Mouse (Mus musculus): ENCODE measurements around the gene Gm17728. TPM values are rescaled to one million over a fixed set of nuclear protein-coding genes. Genes with fewer than 3 reads are reported as not detected.
"Not testable (repeated sequence)": the region's sequence is repeated elsewhere in the genome, so short reads cannot be mapped to it uniquely, and the experiment has no call there.

Gm17728 gene
- total RNA-seq (2021) = not detected
- long read RNA-seq, experiment 1 = 0 reads
- long read RNA-seq, experiment 2 = 0 reads

GRCm38 (mm10) chr17:9421760-9422159, at the start of gene Gm17728:
Gene Gm17728 (plus strand): TSS chr17:9422060.
- not testable (repeated sequence) for H3K27ac ChIP-seq; H3K4me3 ChIP-seq; DNase-seq (ENCODE audit: low spot score in 2 of 2)

GRCm38 (mm10) chr17:9397493-9397892, 24.4 kb upstream of the Gm17728 start:
- H3K4me3 ChIP-seq = no peak overlapping the region
- no peak for TF ChIP-seq CTCF (conservative IDR thresholded peaks at IDR 0.05)
- no peak overlapping the region for H3K27ac ChIP-seq
- no peak for DNase-seq (ENCODE audit: low spot score in 2 of 2)

DNA sequence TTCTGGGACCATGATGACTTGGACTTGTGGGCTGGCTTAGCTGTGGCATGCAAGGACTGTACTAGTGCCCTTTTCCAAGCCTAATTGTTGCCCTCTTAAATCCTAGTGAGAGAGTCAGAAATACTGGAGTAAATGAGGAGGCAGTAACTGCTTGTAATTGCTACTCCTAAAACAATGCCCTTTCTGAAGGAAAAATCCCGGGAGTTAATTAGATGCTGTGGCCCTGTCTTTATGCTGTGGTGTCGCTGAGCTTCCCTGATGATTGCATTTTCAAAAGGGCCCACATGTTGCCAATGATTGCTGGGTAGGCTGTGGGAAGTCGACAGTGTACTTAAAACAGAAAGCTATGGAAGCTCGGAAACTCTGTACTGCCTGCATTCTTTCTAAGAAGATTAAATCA, 23.3 kb upstream of the Gm17728 start:
- no peak overlapping the region for H3K4me3 ChIP-seq
- H3K27ac ChIP-seq = no peak overlapping the region
- no peak for TF ChIP-seq CTCF (conservative IDR thresholded peaks at IDR 0.05)
- DNase-seq (ENCODE audit: low spot score in 2 of 2) = no peak

DNA sequence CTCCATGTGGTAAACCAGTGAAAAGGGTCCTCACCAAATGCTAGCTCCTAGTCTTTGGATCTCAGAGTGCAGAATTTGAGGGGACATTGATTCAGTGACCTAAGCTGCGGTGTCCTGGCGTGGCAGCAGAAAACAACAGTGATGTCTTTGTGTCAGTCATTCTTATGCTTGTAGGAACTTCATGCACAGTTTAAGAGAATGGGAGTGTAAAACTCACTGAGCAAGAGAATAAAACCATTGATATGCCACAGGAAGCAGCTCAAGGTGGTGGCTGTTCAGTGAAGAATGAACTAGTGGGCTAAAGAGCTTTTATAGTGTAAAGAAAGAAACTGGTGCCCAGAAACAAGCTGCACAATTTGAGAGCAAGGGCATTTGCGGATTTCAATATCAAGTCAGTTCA, 17.9 kb upstream of the Gm17728 start:
- Histone ChIP-seq H3K27ac (no peak overlapping the region), H3K4me3 (no peak overlapping the region)
- TF ChIP-seq CTCF (conservative IDR thresholded peaks at IDR 0.05) = no peak
- no peak for DNase-seq (ENCODE audit: low spot score in 2 of 2)

- TF ChIP-seq CTCF (conservative IDR thresholded peaks at IDR 0.05) = no peak
- peak overlapping the region; percentile 56; the same call in 1 of the 2 replicates for H3K27ac ChIP-seq
- peak; percentile 11 to 16 for DNase-seq (ENCODE audit: low spot score in 2 of 2)
- H3K4me3 ChIP-seq = peak overlapping the region; percentile 9; the same call in 1 of the 2 replicates
These were observed 14.2 kb upstream of the Gm17728 start for GRCm38 (mm10) chr17:9407640-9408039.

DNA sequence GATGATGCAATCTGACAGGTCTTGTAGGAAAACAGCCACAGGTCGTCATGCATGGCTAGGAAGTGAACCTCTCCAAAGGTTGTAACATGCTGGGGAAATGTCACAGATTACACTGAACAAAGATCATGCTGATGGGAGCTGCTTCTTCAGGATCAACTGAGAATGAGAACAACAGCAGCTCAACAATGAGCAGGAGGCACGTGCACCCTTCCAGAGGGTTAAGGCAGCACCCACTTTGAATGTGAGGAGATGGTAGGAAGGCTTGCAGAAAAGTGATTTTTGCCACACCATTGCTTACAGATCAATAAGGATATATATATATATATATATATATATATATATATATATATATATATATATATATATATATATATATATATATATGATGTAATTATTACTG, 2.8 kb upstream of the Gm17728 start:
- Histone ChIP-seq H3K4me3 (no peak overlapping the region), H3K27ac (no peak overlapping the region)
- no peak for DNase-seq (ENCODE audit: low spot score in 2 of 2)
- no peak for TF ChIP-seq CTCF (conservative IDR thresholded peaks at IDR 0.05)

DNA sequence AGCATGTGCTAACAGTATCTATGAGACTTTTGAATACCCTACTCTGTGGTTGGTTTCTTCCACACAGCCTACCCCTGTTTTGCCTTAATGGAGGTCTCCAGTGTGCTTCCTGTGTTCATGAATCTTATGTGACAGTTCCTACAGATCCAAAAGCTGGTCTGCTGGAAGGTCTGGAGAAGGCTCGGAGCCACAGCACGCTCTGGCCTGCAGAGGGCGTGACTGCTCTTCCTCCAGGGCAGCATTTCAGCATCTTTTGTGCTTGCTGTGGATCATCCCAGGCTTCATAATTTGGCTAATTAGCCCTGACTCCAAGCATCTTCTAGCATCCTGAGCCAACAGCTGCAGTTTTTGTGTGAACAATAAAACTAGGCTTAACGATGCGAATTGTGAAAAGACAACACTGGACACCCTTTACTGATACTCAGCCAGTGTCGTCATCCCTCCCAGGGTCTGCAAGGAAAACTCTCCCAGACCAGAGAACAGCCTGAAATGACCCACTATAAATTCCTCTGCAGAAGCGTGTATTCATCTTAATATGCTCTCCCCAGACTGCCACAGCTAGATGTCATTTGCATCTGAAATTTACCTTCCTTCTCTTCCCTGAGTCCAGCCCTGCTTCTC, 6.6 kb downstream of the Gm17728 start:
- peak; percentile 35 to 57 for DNase-seq (ENCODE audit: low spot score in 2 of 2)
- no peak overlapping the region for H3K4me3 ChIP-seq
- TF ChIP-seq CTCF (conservative IDR thresholded peaks at IDR 0.05) = peak; percentile 77
- peak overlapping the region; percentile 53 for H3K27ac ChIP-seq

DNA sequence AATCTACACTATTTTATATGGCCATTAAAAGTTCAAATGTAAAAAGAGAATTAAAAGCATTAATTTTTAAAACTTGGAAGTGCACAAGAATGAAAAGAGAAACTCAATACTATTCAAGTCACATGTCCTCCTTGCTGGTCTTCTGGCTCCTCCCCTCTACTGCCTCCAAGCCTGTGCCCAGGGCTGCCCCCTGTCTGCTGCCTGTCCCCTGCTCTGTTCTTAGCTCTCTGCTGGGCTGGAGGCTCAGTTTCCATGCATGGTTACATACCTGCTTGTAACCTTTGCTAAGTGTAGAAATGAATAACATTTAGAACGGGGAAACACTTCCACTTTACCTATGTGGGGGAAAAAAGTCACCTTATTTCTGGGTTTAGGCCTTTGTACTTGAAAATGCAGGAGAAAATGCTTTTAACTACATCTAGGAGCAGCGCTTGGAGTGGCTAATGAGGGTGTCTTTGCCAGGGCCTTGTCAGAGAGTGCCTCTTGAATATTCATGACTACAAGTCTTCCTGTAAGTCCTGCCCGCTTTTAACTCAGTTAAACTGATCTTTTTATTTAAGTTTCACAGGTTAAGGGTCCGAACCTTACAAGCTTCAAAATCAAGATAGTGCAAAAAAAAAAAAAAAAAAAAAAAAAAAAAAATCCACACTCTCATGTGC, 18.3 kb downstream of the Gm17728 start:
- H3K27ac ChIP-seq = peak overlapping the region; percentile 2; the same call in 1 of the 2 replicates
- peak; percentile 56 for TF ChIP-seq CTCF (conservative IDR thresholded peaks at IDR 0.05)
- DNase-seq (ENCODE audit: low spot score in 2 of 2) = no peak
- H3K4me3 ChIP-seq = no peak overlapping the region

- Histone ChIP-seq H3K27ac (no peak overlapping the region), H3K4me3 (no peak overlapping the region)
- TF ChIP-seq CTCF (conservative IDR thresholded peaks at IDR 0.05) = no peak
- no peak for DNase-seq (ENCODE audit: low spot score in 2 of 2)
These were observed 34.5 kb downstream of the Gm17728 start for GRCm38 (mm10) chr17:9456406-9456805.

DNA sequence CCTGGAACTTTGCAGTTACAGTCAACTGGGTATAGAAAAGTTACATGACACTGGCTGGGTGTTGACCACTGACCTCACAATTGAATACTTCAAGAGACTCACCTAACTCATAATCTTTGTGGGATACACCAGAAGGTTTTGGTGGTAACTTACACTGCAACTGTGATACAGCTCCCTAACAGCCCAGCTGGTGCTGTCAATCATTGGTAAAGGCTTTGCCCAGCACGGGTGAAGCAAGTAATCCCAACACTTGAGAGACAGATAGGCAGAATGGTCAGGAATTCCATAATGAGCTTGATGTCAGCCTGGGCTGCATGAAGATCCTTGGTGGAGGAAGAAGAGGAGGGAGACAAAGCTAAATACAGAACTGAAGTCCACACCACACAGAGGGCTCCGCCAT, 39.0 kb downstream of the Gm17728 start:
- no peak for TF ChIP-seq CTCF (conservative IDR thresholded peaks at IDR 0.05)
- Histone ChIP-seq H3K4me3 (no peak overlapping the region), H3K27ac (no peak overlapping the region)
- DNase-seq (ENCODE audit: low spot score in 2 of 2) = no peak

Other genes with a start within 250 kb of the Gm17728 start
- gene Pabpc6, start 247.7 kb downstream of the Gm17728 start, total RNA-seq (2021) = not detected